Mouse (Mus musculus) frontal cortex, postnatal 10 days (tissue): ENCODE measurements around the gene Rnf213.

Source experiments
- DNase-seq, 2 experiments: peaks; one replicate each; pipeline ENCODE4 v3.0.0; 2022; ENCODE audit warnings: low spot score in 2 of 2, mixed read lengths in 1 of 2

Rnf213 gene

DNA sequence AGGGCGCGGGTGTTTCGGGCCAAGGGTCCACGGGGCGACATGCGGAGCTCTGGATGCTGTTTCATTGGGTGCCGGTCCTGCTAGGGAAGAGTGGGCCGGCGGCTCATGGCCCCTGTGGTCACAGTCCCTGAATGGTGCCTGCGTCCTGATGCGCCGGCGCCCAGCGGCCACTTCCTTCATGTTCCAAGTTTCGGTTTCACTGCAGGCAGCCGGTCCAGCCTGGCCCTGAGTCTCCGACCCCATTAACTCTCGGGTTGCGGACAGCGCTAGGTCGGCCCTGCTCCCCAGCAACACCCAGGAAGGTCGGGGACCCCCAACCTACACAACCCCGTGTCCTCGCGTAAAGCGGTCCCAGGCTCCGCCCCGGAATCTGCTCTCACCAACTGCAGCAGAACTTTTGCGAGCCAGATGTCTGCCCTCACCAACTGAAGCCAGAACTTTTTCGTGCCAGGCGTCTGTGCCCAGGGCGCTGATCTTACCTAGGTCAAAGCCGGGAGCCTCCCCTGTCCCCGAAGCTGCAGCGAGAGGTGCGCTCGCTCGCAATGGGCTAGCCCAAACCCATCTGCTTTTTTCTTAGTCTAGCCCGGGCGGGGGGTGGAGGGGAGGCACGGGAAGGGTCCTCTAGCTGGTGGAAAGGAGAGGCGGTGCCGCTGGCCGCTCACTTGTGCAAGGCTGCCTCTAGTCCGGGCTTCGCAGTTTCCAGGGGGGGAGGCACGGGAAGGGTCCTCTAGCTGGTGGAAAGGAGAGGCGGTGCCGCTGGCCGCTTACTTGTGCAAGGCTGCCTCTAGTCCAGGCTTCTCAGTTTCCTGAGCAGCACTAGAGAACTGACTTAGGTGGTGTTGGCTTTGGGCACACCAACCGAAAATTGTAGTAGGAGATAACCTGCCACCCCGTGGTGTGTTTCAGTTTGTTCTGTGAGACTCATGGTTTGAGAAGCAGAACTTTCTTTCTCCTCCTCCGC is 2.3 kb upstream of the Rnf213 start:
- peak; percentile 19 to 39 for DNase-seq

DNA sequence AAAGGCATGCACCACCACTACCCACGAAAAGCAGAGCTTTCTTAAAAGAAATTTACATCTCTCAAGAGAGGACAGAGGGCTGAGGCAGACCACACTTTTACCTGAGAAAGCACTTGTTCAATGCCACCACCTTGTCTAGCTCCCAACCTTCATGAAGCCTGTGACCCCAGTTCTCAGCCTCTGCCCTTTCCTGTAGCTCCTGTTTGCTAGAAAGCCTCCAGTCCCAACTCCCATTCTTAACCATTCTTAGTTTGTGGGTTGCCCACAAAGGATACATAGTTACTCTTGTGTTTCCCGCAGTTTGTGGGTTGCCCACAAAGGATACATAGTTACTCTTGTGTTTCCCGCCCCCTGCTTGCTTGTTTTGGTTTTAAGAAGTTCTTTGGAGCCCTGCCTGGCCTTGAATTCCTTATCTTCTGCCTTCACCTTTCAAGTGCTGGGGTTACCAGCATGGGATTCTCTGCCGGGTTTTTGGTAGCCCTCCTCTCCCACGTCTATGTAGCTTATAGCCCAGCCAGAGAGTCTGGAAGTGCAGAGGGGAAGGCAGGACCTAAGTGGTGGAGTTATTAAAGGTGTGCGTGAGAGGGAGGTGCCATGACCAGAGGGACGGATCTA is 1.4 kb upstream of the Rnf213 start:
- no peak for DNase-seq

DNA sequence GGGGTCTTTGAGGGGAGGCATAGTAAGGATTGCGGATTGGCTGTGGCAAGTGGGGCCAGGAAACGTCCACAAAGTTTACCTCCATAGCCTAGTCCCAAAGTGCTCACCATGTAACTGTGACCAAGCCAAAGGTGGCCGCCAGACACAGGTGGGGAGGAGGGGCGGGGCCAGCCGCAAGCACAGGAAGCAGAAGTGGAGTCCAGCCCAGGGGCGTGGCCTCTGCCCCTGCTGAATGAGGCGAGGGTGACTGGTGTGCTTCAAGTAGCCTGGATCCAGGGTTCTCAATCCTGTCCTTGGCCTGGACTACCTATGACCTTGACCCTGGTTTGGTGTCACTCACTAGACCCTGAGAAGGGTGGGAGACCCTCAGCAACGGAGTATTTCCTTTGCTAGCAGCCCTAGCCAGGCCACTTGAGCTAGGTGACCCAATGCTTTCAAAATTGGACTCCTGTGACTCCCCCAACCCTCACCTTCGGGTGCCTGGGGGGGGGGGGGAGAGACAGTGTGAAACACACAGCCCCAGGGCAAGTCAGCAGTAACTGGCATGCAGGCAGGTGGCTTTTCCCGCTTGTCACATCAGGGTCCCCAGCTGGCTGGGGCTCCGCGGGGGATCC is 792 bp upstream of the Rnf213 start:
- DNase-seq: no peak

DNA sequence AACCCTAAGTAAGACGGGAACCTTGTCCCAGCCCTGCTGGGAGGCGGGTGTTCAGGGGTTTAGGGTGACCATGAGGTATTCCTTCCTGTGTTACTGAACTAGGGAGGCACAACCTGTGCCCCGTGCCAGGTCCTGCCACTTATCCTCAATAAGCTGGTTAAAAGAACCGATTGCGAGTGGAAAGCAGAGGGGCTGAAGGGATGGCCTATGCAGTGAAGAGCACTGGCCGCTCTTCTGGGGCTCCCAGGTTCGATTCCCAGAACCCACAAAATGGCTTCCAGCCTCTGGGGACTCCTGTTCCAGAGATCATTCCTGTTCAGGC is 544 bp downstream of the Rnf213 start:
- DNase-seq: no peak

DNA sequence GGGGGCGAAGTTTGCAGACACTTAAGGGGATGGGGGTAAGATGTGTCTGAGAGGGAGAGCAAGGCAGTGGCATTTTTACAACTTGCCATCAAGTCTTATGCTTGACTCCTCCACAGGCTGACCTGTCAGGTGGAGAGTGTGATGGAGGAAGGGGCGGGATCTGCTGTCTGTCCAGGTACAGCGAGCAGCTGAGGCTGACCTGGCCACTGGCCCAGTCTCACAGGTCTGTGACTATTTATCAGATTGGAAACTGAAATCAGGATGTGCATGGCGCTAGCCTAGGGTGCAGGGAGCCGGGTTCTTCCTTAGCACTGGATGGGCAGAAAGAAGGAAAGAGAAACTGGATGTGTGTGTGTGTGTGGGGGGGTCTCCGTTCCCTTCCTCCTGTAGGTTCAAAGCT is 1.3 kb downstream of the Rnf213 start:
- no peak for DNase-seq

DNA sequence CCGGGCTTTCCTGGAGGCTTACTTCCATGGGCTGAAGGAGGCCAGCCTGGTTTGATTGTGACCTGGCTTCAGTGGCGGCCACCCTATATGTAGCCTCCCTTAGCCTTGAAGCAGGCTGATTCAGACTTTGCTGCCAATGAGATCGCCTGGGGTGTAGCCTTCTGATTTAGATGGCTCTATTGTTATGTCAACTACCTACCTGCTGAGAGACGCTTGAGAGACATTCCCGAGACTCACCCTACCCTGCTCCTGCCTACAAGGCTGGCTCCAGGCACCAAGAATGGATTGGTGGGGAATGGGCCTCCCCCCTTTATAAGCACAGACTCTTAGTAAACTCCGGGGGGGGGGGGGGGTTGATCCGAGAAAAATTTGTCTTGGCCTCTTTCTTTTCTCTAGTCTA is 2.5 kb downstream of the Rnf213 start:
- no peak for DNase-seq

DNA sequence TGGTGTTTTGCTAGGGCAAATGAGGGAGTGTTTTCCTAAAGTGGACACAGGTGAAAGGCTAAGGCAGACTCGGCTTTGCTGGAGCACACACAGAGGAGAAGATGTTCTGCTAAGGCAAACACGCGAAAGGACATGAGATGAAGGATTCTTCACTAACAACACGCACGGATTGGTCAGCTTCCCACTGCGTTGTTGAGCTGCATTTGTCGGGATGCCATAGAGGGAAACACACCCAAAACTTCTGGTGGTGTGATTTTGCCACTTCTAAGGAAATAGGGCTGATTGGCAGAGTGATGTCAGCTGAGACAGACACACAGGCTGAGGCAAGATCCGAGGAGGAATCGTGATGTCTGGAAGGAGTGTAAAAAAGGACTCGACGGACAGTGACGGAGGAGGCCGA is 3.0 kb downstream of the Rnf213 start:
- no peak for DNase-seq

DNA sequence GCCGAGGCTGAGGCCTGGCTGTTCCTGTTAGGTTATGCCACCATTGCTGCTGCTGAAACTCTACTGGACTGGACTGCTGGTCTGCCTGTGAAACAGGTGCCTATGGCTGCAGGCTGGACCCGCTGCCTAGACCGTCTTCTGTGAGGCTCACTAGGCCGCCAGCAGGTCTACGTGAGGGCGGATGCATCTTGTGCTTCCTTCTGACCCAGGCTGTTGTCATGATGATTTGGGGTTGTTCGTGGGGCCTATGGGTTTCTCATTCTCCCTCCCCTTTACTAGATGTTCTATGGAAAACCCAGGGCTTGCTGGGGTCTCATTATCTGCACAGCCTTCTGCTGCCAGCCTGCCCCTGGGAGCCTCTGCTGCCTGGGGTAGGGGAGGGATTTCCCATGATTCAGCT is 3.6 kb downstream of the Rnf213 start:
- no peak for DNase-seq

DNA sequence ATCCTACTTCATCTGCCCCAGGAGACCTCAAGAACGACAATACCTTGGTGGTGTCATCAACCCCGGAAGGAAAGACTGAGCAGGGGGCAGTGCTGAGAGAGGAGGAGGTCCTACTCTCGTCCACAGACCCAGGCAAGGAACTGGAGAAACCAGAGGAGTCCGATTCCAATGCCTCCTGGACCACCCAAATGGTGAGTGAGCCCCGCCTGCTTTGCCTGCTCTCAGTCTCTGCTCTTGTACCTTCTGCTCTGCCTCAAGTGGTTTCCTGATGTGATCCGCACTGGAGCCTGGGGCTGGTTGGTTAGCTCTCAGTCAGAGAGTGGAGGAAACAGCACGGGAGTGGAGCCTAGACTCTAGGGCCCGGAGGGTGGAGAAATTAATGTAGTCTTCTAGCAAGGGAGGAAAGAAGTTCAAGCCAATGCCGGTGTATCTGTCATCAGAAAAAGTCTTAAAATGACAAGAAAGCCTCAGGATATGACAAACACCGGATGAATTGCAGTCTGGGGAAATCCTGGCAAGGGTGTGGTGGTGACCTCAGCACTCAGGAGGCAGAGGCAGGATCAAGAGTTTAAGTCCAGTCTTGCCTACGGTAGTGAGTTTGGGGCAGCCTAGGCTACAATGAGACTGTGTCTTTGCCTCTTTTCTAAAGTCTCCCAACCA is 9.7 kb downstream of the Rnf213 start:
- DNase-seq: no peak

DNA sequence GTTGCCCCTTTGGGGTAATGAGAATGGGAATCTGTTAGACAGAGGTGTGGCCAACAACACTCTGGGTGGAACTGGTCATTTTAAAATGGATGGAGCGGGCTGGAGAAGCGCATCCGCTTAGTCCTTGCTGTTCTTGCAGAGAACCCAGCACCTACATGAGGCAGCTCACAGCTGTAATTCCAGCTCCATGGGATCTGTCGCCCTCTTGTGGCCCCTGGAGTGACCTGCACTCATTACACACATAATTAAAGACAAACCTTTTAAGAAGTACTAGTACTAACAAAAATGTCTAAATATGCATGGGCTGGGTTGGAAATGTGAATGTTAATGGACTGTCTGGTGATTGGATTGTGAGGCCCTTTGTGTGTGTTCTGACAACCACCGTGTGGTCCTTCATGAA is 11.7 kb downstream of the Rnf213 start:
- DNase-seq: no peak

DNA sequence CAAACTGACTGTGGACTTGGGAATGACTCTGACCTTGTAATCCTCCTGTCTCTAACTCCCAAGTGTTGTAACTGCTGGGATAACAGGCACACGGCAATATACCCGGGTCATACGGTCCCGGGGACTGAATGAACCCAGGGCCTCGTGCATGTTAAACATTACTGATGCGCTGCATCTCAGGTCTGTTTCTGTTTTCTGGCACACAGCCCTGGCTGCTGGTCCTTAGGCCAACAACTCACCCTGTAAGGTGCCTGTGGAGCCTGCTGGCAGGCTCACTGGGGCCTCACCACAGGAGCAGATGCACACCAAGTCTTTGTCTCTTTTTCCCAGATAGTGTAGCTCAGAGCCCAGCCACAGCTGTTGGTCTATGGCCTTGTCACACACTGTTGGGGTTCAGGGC is 14.5 kb downstream of the Rnf213 start:
- no peak for DNase-seq

DNA sequence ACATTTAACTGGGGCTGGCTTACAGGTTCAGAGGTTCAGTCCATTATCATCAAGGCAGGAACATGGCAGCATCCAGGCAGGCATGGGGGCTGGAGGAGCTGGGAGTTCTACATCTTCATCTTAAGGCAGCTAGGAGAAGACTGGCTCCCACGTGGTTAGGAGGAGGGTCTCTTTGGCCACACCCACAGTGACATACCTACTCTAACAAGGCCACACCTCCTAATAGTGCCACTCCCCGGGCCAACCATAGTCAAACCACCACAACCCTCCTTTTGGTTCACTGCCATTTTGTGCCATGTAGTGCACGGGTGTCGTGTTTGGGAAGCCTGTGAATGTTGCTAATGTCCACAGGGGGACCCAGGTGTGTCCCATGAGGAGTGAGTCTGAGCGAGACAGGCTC is 15.1 kb downstream of the Rnf213 start:
- DNase-seq: no peak

DNA sequence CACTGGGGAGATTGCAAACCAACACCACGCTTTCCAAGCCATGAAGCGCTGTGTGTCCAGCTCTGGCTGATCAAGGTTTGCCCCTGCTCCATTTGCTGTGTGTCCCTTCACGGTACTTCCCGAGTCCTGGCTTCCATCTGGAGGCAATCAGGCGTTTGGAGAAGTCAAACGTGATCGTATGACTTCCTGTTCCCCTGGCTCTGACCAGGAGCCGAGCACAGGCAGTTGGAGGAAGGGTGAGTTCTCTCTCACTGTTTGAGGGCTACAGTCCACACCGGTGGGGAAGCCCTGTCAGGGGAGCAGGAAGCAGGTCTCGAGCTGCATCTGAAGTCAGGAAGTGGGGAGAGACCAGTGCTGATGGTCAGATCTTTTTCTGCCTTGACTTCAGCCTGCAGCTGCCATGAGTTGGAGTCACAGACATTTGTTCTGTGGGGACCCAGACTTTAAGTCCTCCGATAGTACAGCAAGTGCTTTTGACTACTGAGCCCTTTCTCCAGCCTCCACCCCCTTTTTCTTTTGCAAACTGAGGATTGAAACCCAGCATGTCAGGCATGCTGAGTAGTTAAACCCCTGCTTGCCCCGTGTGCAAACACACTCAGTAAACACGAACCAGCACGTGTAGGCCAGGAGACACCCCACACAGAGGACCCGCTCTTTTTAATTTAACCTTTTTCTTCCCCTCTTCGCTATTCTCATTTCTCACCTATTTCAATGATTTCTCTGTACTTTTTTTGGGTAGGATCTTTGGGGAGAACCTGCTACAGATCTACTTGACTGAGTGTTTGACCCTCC is 26.6 kb downstream of the Rnf213 start:
- no peak for DNase-seq

DNA sequence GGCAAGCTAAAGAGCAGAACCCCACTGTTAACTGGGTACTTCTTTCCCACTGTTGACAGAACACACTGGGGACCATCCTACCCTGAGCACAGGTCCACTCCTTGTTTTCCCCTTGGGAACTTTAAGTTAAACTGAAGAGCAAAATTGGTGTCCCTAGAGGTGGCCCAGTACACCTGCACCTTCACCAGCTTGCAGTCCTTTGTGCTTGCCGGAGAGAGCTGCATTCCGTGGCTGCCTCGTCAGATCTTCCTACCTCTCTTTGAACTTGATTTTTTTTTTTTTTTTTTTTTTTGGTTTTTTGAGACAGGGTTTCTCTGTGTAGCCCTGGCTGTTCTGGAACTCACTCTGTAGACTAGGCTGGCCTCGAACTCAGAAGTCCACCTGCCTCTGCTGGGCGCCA is 27.5 kb downstream of the Rnf213 start:
- DNase-seq: no peak

DNA sequence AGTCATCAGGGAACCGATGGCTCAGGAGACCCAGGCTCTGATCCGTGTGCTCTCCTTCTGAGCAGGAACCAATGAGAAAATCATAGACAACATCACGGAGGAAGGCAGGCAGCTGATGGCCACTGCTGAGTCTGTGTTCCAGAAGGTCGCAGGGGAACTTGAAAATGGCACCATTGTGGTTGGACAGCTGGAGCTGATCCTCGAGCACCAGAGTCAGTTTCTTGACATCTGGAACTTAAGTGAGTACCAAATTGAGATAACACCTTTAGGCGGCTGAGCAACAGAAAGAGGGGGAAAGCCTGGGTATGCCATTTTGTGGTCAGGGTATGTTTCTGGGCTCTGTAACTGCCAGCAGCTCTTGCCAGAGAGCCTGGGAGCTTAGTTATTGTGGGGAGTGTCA is 34.5 kb downstream of the Rnf213 start:
- DNase-seq: no peak

DNA sequence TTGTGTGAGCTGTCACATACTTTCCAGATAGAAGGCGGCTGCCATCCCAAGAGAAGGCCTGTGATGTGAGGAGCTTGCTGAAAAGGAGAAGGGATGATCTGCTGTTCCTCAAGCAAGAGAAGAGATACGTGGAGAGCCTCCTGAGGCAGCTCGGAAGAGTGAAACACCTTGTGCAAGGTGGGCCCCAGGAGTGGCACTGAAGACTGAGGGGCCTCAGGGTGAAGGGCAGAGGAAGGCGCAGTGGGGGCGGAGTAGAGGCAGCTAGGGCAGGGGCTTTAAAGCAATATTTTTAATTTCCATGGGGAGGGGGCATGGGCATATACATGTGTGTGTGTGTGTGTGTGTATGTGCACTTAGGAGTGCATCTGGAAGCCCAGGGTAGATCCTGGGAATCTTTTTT is 35.1 kb downstream of the Rnf213 start:
- no peak for DNase-seq

DNA sequence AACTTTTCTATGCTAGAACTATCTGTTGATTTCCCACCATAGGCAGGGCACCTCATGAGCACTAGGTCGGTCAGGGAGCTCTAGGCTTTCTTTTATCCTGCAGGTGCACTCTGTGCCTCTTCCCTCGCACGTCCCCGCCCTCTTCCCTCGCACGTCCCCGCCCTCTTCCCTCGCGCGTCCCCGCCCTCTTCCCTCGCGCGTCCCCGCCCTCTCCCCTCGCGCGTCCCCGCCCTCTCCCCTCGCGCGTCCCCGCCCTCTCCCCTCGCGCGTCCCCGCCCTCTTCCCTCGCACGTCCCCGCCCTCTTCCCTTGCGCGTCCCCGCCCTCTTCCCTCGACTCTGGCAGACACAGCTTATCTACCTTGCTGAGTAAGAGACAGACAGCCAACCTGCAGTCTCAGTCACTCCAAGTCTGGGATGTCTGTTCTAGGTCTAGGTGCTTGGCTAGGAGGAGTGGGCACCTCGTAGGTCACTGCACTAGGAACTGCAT is 35.8 kb downstream of the Rnf213 start:
- no peak for DNase-seq

DNA sequence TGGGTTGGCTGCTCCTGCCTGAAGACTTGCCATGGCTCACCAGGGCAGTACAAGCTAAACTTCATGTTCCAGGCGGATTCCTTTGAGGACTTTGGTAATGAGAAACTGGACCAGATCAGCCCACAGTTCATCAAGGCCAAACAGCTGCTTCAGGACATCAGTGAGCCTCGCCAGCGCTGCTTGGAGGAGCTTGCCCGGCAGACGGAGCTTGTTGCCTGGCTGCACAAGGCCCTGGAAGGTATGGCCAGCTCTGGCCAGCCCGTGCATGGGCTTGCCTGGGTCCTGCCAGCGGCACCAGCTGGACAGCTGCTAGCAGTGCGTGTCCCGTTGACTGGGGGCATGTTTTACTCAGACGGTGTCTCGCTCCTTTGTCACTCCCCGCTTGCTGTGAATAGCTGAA is 38.6 kb downstream of the Rnf213 start:
- no peak for DNase-seq

DNA sequence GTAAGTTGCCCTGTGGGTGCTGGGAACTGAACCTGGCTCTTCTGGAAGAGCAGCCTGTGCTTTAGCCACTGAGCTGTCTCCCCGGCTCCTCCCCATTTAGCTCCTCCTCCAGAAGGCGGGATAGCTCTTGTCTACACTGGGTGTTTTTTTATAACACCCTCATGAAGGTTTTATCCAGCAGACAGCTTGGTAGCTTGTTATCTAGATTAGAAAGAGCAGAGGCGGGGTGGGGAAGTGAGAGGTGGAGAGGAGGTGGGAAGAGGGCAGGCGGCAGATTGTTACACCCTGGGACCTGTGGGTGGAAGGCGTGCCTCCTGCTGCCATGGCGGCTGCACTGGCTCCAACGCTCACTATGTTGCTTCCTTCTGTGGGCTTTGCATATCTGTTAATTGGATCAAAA is 39.8 kb downstream of the Rnf213 start:
- no peak for DNase-seq

DNA sequence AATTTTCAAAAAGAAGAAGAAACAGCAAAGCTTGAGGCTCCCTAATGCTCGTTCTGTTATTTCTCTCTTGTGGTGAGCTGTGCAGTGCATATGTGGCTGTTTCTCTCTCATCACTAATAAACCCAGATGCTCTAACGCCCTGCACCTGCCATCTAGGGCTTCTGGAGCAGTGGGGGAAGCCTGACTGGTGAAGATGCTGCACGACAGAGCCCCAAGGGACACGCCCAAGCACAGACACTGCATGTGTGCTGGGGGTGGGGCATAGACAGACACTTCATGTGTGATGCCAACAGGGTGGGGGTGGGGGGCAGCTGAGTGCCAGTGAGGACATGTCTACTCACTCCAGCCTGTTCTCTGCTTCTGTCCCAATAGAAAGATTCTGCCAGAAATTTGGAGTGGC is 41.4 kb downstream of the Rnf213 start:
- no peak for DNase-seq
